Mouse (Mus musculus): ENCODE data around the gene Vsig8. TPM values are rescaled to one million over a fixed set of nuclear protein-coding genes. Genes with fewer than 3 reads are reported as not detected.

The Vsig8 gene
- polyA plus RNA-seq, 1 experiment, result 0.35 TPM

DNA sequence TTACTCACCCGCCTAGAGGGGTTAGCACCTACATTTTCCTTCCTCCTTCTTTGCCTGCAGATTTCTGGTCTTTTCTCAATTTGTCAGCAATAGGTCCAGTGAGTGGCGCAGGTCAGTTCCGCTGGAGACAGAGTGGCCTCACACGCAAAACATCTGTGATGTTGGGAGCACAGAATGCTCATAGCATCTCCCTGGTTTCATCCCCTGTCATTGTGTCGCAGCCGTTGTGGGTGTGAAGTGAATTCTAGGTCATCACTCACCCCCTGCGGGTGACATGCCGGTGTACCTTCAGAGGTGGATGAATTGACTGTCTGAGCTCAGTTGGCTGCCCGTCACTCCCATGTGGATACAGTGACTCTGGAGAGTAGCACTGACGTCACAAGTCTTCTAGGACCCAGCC is 55.6 kb downstream of the Vsig8 start:
- no peak overlapping the region for H3K27ac ChIP-seq (ENCODE audit: insufficient read depth, low read depth, low read length)
- H3K4me3 ChIP-seq (ENCODE audit: low read depth, low read length), result no peak overlapping the region
- H3K27me3 ChIP-seq (ENCODE audit: control insufficient read depth, insufficient read depth, low read length), result no peaks in the 10 kb centered on the region; the same call in 1 of the 2 replicates
- H3K36me3 ChIP-seq (ENCODE audit: control insufficient read depth, insufficient read depth, low read length), result no peaks in the 10 kb centered on the region
- 79% methylated on average over 10 of the region's 10 CpGs for WGBS
- no peaks in the 10 kb centered on the region for H3K4me1 ChIP-seq (ENCODE audit: control insufficient read depth, insufficient read depth, insufficient read length, low read length)
- no peak for TF ChIP-seq POLR2A (IDR thresholded peaks at IDR 0.05; ENCODE audit: low read depth, low read length)
- no peak for TF ChIP-seq CTCF (IDR thresholded peaks at IDR 0.05; ENCODE audit: extremely low read depth, insufficient read length, insufficient replicate concordance, low read depth, low read length)

DNA sequence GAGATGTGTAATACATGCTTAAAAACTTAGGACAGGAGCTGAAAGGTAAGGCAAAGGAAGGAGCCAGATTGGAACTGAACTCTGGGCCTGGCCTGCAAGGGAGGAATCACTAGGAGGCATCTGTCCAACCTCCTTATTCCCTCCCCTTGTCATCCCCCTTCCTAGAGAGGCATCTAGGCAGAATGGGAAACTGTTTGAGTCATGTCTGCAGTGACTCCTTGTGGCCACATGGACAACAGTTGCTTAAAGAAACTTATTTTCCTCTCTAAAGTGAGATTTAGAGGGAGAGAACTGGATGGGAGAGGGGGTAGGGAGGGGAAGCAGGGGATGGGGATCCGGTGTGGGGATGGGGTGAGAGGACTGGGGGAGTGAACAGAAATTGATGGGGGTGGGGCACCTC is 57.0 kb downstream of the Vsig8 start:
- Histone ChIP-seq H3K27ac (ENCODE audit: insufficient read depth, low read depth, low read length) (no peak overlapping the region), H3K36me3 (ENCODE audit: control insufficient read depth, insufficient read depth, low read length) (no peaks in the 10 kb centered on the region), H3K4me3 (ENCODE audit: low read depth, low read length) (no peak overlapping the region), H3K4me1 (ENCODE audit: control insufficient read depth, insufficient read depth, insufficient read length, low read length) (no peaks in the 10 kb centered on the region), H3K27me3 (ENCODE audit: control insufficient read depth, insufficient read depth, low read length) (peaks cover 3% of the 10 kb centered on the region; the same call in 1 of the 2 replicates)
- WGBS, result 50% methylated on average over 1 of the region's 1 CpGs
- TF ChIP-seq POLR2A (IDR thresholded peaks at IDR 0.05; ENCODE audit: low read depth, low read length) (no peak), CTCF (IDR thresholded peaks at IDR 0.05; ENCODE audit: extremely low read depth, insufficient read length, insufficient replicate concordance, low read depth, low read length) (no peak)

Other genes with a start within 250 kb of the Vsig8 start
- gene Kcnj9, start 226.6 kb upstream of the Vsig8 start, polyA plus RNA-seq (2012; rRNA removed), result 0.25 TPM in 1 of 2 replicates, not detected in the other
- gene Kcnj10, start 214.7 kb upstream of the Vsig8 start, polyA plus RNA-seq (2012; rRNA removed), result 0.44 and 0.65 TPM in 2 replicates
- gene Pigm, start 179.4 kb upstream of the Vsig8 start, polyA plus RNA-seq (2012; rRNA removed), result 3.5 and 4.8 TPM in 2 replicates
- 2.1 TPM in 2 replicates for gene Slamf9, start 80.6 kb upstream of the Vsig8 start, polyA plus RNA-seq (2012; rRNA removed)
- gene Igsf9, start 74.2 kb upstream of the Vsig8 start, polyA plus RNA-seq (2012; rRNA removed), result 145 and 516 TPM in 2 replicates
- gene Tagln2, start 55.9 kb upstream of the Vsig8 start, polyA plus RNA-seq (2012; rRNA removed), result 149 and 284 TPM in 2 replicates
- gene Cfap45, start 35.1 kb upstream of the Vsig8 start, polyA plus RNA-seq (2012; rRNA removed), result 0.29 and 1.3 TPM in 2 replicates
- gene Slamf8, start 34.6 kb downstream of the Vsig8 start, polyA plus RNA-seq (2012; rRNA removed), result 3.1 and 4.4 TPM in 2 replicates
- not detected in 2 replicates for gene Fcrl6, start 46.6 kb downstream of the Vsig8 start, polyA plus RNA-seq (2012; rRNA removed)
- gene Dusp23, start 77.0 kb downstream of the Vsig8 start, polyA plus RNA-seq (2012; rRNA removed), result 12.6 and 14.4 TPM in 2 replicates
- 0.15 TPM in 1 of 2 replicates, not detected in the other for gene Crp, start 142.1 kb downstream of the Vsig8 start, polyA plus RNA-seq (2012; rRNA removed)

Measured in small intestine, adult 2 months (tissue).